Mouse (Mus musculus) cortical plate, adult 2 months (tissue): ENCODE data around the gene Trim2.

Experiments used
- CTCF ChIP-seq: fragments of 200-500 bp; IDR thresholded peaks from 2 replicates; pipeline ENCODE4 v1.5.1; 2011; ENCODE audit warnings: mild to moderate bottlenecking, control low read depth, low read length; ENCODE audit not compliant: insufficient read depth; ENCODE audit errors: extremely low read depth
- POLR2A ChIP-seq: fragments of 200-500 bp; IDR thresholded peaks from 2 replicates; pipeline ENCODE4 v1.6.1; 2011; ENCODE audit warnings: mild to moderate bottlenecking, low read length, control low read depth; ENCODE audit not compliant: insufficient read depth; ENCODE audit errors: extremely low read depth

GRCm38 (mm10) chr3:84155146-84155545 is 151.5 kb downstream of the Trim2 start:
- TF ChIP-seq CTCF (no peak), POLR2A (no peak)
